ENCODE assay signal across 18 mouse cellular contexts in the genomic region with DNA sequence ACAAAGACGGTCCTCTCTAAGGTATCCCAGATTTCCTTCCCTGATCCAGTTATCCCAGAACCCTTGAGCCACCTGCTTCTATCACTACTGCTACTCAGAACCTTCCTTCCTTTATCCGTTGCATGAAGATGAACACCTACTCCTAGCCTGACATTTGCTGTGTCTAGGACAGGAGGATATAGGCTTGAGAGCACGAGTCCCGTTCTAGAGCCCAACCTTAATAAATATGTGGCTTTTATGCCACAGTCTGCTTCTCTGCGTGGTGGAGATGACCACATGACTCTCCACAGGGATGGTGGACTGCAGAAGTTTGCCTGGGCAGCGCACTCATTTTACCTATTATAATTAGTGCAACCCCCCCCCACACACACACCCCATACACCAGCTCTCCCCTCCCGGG. TPM values are rescaled to one million over a fixed set of nuclear protein-coding genes. Genes with fewer than 3 reads are reported as not detected.
DNase-seq lines count a peak whose midpoint lies in the region; ATAC-seq lines count a peak whose summit lies in the region.
"Had no signal": no experiment of that assay in that cellular context is flagged by ENCODE, and none has a peak within 500 bp of the region (broad histone marks: within the 10 kb centered on the region; RNA-seq: fewer than 3 reads in every experiment).

No protein-coding gene starts in this region.

- 45% methylated on average over 7 of the region's 7 CpGs for WGBS in heart, embryonic 15.5 days
- 64% methylated on average over 7 of the region's 7 CpGs for WGBS in hindbrain, embryonic 15.5 days
- WGBS in hindbrain, embryonic 11.5 days = 68% methylated on average over 7 of the region's 7 CpGs
- WGBS in midbrain, embryonic 10.5 days = 74% methylated on average over 7 of the region's 7 CpGs
- WGBS in midbrain, embryonic 13.5 days = 76% methylated on average over 7 of the region's 7 CpGs
- WGBS in stomach, embryonic 16.5 days = 51% methylated on average over 7 of the region's 7 CpGs

- no peak for DNase-seq in heart, postnatal 25 days (ENCODE audit: low spot score)
- DNase-seq in hindbrain, embryonic 11.5 days (ENCODE audit: low spot score) = no peak
- DNase-seq in midbrain, embryonic 10.5 days (ENCODE audit: low spot score) = no peak
- DNase-seq: adrenal gland, postnatal 10 days; cerebellum, adult 11 months; cerebellum, adult 8-10 months; cerebellum, postnatal 25 days; gastrocnemius, postnatal 14 days; heart, adult 2 months; heart, postnatal 10 days had no signal

- H3K9ac ChIP-seq in heart, embryonic 15.5 days = no peak overlapping the region
- H3K9ac ChIP-seq in hindbrain, embryonic 15.5 days = no peak overlapping the region
- H3K9ac ChIP-seq in hindbrain, embryonic 11.5 days (ENCODE audit: low read depth, low read length) = no peak overlapping the region
- H3K9ac ChIP-seq in midbrain, embryonic 13.5 days (replicated peaks) = no peak overlapping the region
- H3K9ac ChIP-seq in stomach, embryonic 16.5 days (ENCODE audit: low read length) = no peak overlapping the region
- H3K9ac ChIP-seq: embryonic facial prominence, embryonic 12.5 days; forebrain, embryonic 12.5 days; heart, embryonic 12.5 days had no signal

- no peak overlapping the region for H3K4me2 ChIP-seq in heart, embryonic 15.5 days
- no peak overlapping the region for H3K4me2 ChIP-seq in hindbrain, embryonic 15.5 days
- H3K4me2 ChIP-seq in hindbrain, embryonic 11.5 days (replicated peaks; ENCODE audit: low read depth, low read length) = no peak overlapping the region
- no peak overlapping the region for H3K4me2 ChIP-seq in midbrain, embryonic 13.5 days (replicated peaks)
- no peak overlapping the region for H3K4me2 ChIP-seq in stomach, embryonic 16.5 days (ENCODE audit: low read depth, low read length)
- H3K4me2 ChIP-seq: embryonic facial prominence, embryonic 12.5 days; forebrain, embryonic 12.5 days; heart, embryonic 12.5 days had no signal

- no peak overlapping the region for H3K27ac ChIP-seq in heart, embryonic 15.5 days
- H3K27ac ChIP-seq in hindbrain, embryonic 15.5 days (replicated peaks) = no peak overlapping the region
- H3K27ac ChIP-seq in hindbrain, embryonic 11.5 days (ENCODE audit: low read depth, low read length) = no peak overlapping the region
- peak overlapping the region; percentile 69 for H3K27ac ChIP-seq in midbrain, embryonic 10.5 days (replicated peaks)
- no peak overlapping the region for H3K27ac ChIP-seq in midbrain, embryonic 13.5 days
- H3K27ac ChIP-seq in stomach, embryonic 16.5 days (ENCODE audit: low read length) = no peak overlapping the region
- H3K27ac ChIP-seq: embryonic facial prominence, embryonic 12.5 days; forebrain, embryonic 12.5 days; heart, adult 2 months had no signal

- no peaks in the 10 kb centered on the region for H3K36me3 ChIP-seq in heart, embryonic 15.5 days
- no peaks in the 10 kb centered on the region for H3K36me3 ChIP-seq in hindbrain, embryonic 15.5 days
- H3K36me3 ChIP-seq in hindbrain, embryonic 11.5 days (ENCODE audit: control insufficient read depth, insufficient read depth, low read length) = no peaks in the 10 kb centered on the region
- H3K36me3 ChIP-seq in midbrain, embryonic 10.5 days = no peaks in the 10 kb centered on the region
- no peaks in the 10 kb centered on the region for H3K36me3 ChIP-seq in midbrain, embryonic 13.5 days
- no peaks in the 10 kb centered on the region for H3K36me3 ChIP-seq in stomach, embryonic 16.5 days (ENCODE audit: control insufficient read depth, insufficient read depth, low read length)
- H3K36me3 ChIP-seq: embryonic facial prominence, embryonic 12.5 days; forebrain, embryonic 12.5 days; heart, embryonic 12.5 days had no signal

- ATAC-seq in heart, embryonic 15.5 days (replicated peaks; ENCODE audit: insufficient number of reproducible peaks, insufficient read depth, low FRiP score, low read depth) = 0 out of 2 replicates have a peak, but pooled peaks have one; percentile 55
- ATAC-seq in hindbrain, embryonic 15.5 days (ENCODE audit: low FRiP score, low read depth) = 0 out of 2 replicates have a peak, but pooled peaks have one; percentile 11
- no peak for ATAC-seq in hindbrain, embryonic 11.5 days (ENCODE audit: low FRiP score)
- ATAC-seq in midbrain, embryonic 13.5 days = no peak
- ATAC-seq in stomach, embryonic 16.5 days (ENCODE audit: insufficient read depth, low FRiP score) = peak; percentile 21; the same call in 1 of the 2 replicates
- ATAC-seq: forebrain, embryonic 16.5 days had no signal

- peaks cover 8% of the 10 kb centered on the region for H3K4me1 ChIP-seq in heart, embryonic 15.5 days (replicated peaks)
- H3K4me1 ChIP-seq in hindbrain, embryonic 15.5 days (replicated peaks) = no peaks in the 10 kb centered on the region
- H3K4me1 ChIP-seq in hindbrain, embryonic 11.5 days (replicated peaks; ENCODE audit: control insufficient read depth, insufficient read depth, low read length) = no peaks in the 10 kb centered on the region
- H3K4me1 ChIP-seq in midbrain, embryonic 10.5 days = peaks cover 11% of the 10 kb centered on the region
- H3K4me1 ChIP-seq in midbrain, embryonic 13.5 days (replicated peaks) = 0 out of 2 replicates have a peak, but pooled peaks cover 5% of the 10 kb centered on the region
- H3K4me1 ChIP-seq in stomach, embryonic 16.5 days (ENCODE audit: control insufficient read depth, insufficient read depth, low read length) = no peaks in the 10 kb centered on the region
- H3K4me1 ChIP-seq: embryonic facial prominence, embryonic 12.5 days; forebrain, embryonic 12.5 days had no signal

- no peaks in the 10 kb centered on the region for H3K9me3 ChIP-seq in heart, embryonic 15.5 days (replicated peaks)
- H3K9me3 ChIP-seq in hindbrain, embryonic 15.5 days = no peaks in the 10 kb centered on the region
- H3K9me3 ChIP-seq in hindbrain, embryonic 11.5 days (ENCODE audit: control insufficient read depth, low read length) = no peaks in the 10 kb centered on the region
- H3K9me3 ChIP-seq in midbrain, embryonic 10.5 days (replicated peaks) = no peaks in the 10 kb centered on the region
- H3K9me3 ChIP-seq in midbrain, embryonic 13.5 days = no peaks in the 10 kb centered on the region
- no peaks in the 10 kb centered on the region for H3K9me3 ChIP-seq in stomach, embryonic 16.5 days (replicated peaks; ENCODE audit: control insufficient read depth, low read length)
- H3K9me3 ChIP-seq: embryonic facial prominence, embryonic 12.5 days; forebrain, embryonic 12.5 days; heart, embryonic 12.5 days had no signal

- intact Hi-C loops in heart, postnatal 25 days (cut with DNase I) = no loop called here

- H3K4me3 ChIP-seq in heart, embryonic 15.5 days = no peak overlapping the region
- H3K4me3 ChIP-seq in hindbrain, embryonic 15.5 days = no peak overlapping the region
- H3K4me3 ChIP-seq in hindbrain, embryonic 11.5 days (ENCODE audit: low read depth, low read length) = no peak overlapping the region
- no peak overlapping the region for H3K4me3 ChIP-seq in midbrain, embryonic 10.5 days
- H3K4me3 ChIP-seq in midbrain, embryonic 13.5 days (replicated peaks) = no peak overlapping the region
- no peak overlapping the region for H3K4me3 ChIP-seq in stomach, embryonic 16.5 days (replicated peaks; ENCODE audit: low read length)
- H3K4me3 ChIP-seq: embryonic facial prominence, embryonic 12.5 days; forebrain, embryonic 12.5 days; heart, adult 2 months; heart, embryonic 12.5 days had no signal

- H3K27me3 ChIP-seq in heart, embryonic 15.5 days = no peaks in the 10 kb centered on the region
- H3K27me3 ChIP-seq in hindbrain, embryonic 15.5 days = no peaks in the 10 kb centered on the region
- no peaks in the 10 kb centered on the region for H3K27me3 ChIP-seq in hindbrain, embryonic 11.5 days (ENCODE audit: control insufficient read depth, insufficient read depth, low read length)
- H3K27me3 ChIP-seq in midbrain, embryonic 10.5 days (ENCODE audit: low read depth, poor library complexity, severe bottlenecking) = no peaks in the 10 kb centered on the region
- no peaks in the 10 kb centered on the region for H3K27me3 ChIP-seq in midbrain, embryonic 13.5 days
- no peaks in the 10 kb centered on the region for H3K27me3 ChIP-seq in stomach, embryonic 16.5 days (ENCODE audit: control insufficient read depth, insufficient read depth, low read length)
- H3K27me3 ChIP-seq: embryonic facial prominence, embryonic 12.5 days; forebrain, embryonic 12.5 days had no signal

RNA-seq across cellular contexts. Expression of a gene that starts 16.9 kb away (rescaled TPM):
- polyA plus RNA-seq in heart, embryonic 15.5 days (2015; fragmentation: Nextera tagmentation; extraction: Ambion mirVana) = 20.7 and 29.3 TPM in 2 replicates
- 10 to 100 TPM; 15.3 to 20.8 TPM for total RNA-seq in heart, postnatal 25 days (2021)
- polyA plus RNA-seq in hindbrain, embryonic 15.5 days (2015; fragmentation: Nextera tagmentation; extraction: Ambion mirVana) = 128 and 129 TPM in 2 replicates
- polyA plus RNA-seq in hindbrain, embryonic 11.5 days (2014; fragmentation: Nextera tagmentation; extraction: Ambion mirVana) = 46.3 and 48.0 TPM in 2 replicates
- polyA plus RNA-seq in midbrain, embryonic 10.5 days (2016; fragmentation: Nextera tagmentation; extraction: Ambion mirVana) = 41.0 and 41.9 TPM in 2 replicates
- 50.7 and 55.3 TPM in 2 replicates for polyA plus RNA-seq in midbrain, embryonic 13.5 days (2015; fragmentation: Nextera tagmentation; extraction: Ambion mirVana)
- polyA plus RNA-seq in stomach, embryonic 16.5 days (2015; fragmentation: Nextera tagmentation; extraction: Ambion mirVana) = 64.1 and 72.2 TPM in 2 replicates

Comparison
In these comparisons a context has a peak if more than half of its experiments do, and no peak if none do; other contexts are left out.
1. ATAC-seq: peak in heart, embryonic 15.5 days (single experiment), hindbrain, embryonic 15.5 days (single experiment) and stomach, embryonic 16.5 days (single experiment); none in hindbrain, embryonic 11.5 days (single experiment) and midbrain, embryonic 13.5 days (single experiment).